Mouse (Mus musculus) granulocyte monocyte progenitor cell, adult 5-6 weeks (primary cell): ENCODE measurements at regions not wholly inside any gene's neighbourhood (a gene's known extent, or its start where the extent isn't known, plus 50 kb on each side); places are given as distances from the start of the nearest gene placed in this dataset.

ENCODE experiments used
- ATAC-seq: replicated peaks from 2 replicates; pipeline ENCODE4 v1.8.0; 2016; ENCODE audit warnings: mild to moderate bottlenecking, moderate TSS enrichment, inconsistent platforms; ENCODE audit not compliant: poor library complexity, severe bottlenecking

DNA sequence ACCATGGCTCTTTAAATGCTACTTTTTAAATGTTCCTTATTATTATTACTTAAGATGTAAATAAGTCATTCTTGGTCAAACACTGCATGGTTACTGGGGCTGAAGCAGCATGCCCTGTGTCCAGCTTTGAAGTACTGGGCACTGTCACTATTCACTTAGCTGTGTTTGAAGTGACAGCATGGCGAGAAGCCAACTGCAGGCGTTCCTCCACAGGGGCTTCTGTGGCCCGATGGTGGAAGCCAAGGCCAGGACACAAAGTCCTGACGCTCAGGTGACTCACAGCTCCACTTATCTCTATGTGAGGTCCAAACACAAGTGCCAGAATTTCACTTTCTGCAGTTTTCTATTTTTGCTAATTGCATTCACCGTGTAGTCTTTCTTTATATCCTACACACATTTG is 65.3 kb downstream of the Cdca7 start:
- ATAC-seq = no peak

DNA sequence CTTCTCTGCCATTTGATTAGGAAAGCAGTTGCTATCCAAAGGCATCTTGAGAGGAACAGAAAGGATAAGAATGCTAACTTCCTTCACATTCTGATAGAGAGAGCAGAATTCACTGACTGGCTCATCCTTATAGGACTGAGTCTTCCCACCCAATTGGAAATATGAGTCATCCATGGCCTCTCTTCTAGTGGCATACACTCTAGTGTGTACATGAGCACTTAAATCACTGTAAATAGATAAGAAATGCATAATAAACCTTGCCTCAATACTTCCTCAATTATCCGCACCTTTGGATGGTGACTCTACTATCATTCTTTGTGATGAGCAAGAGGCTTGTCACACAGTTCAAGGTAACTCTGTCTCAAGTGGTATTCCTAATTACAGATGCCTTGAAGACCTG is 69.5 kb downstream of the Cdca7 start:
- no peak for ATAC-seq

DNA sequence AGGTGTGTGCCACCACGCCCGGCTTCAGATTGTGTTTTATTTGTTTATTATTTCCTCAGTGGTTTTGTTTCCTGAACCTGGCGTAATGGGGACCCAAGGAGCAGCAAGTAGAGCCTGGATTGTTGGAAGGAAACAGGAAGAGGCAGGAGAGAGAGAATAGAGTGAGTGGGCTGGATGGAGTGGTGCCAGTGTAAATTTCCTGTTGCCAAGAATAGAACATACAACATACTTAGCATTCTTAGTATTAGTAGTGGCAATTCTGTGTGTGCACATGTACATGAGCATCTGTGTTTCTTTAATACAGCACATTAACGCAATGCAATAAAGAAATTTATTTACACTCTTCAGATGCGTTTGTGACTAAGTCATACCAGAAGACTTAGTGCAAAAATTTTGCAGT is 70.5 kb downstream of the Cdca7 start:
- no peak for ATAC-seq

DNA sequence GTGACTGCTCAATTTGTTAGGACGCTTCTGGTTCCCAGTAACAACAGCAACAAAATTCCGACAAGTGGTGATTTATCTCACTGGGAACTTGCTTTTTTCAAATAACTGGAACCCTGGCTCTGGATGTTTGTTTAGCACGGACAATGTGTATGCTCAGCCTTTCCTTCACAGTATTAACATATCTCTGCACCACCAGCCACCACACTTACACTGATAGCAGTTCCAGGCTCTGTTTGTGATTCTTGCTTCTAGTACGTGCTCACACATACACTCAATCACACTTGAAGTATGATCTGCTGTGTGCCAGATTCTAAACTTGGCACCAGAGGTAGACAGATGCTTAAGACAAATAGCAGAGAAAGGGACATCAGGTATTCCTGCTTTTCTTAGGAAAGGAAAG is 71.0 kb downstream of the Cdca7 start:
- ATAC-seq = no peak

GRCm38 (mm10) chr2:72551268-72551667 is 75.3 kb downstream of the Cdca7 start:
- peak; percentile 53 for ATAC-seq

GRCm38 (mm10) chr2:72554603-72555002 is 78.6 kb downstream of the Cdca7 start:
- ATAC-seq = peak; percentile 44; the same call in 1 of the 2 replicates

- ATAC-seq = no peak
These were observed 79.2 kb downstream of the Cdca7 start for GRCm38 (mm10) chr2:72555116-72555515.

DNA sequence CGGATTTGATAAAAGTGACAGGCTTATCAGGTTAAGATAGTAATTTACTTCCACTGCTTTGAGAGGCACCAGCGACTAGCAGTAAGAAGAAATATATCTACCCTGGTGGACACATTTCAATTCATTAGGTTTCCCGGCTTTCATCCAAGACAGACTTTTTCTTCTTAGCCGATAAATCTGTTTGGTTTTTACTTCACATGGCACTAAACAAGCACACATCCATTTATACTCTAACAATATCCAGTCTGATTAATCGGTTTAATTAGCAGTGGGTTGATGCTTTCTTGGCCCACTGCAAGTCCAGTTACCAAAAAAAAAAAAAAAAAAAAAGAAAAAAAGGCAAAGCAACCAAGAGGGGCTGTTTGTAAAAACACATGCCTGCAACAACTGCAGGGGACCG is 79.6 kb downstream of the Cdca7 start:
- no peak for ATAC-seq

DNA sequence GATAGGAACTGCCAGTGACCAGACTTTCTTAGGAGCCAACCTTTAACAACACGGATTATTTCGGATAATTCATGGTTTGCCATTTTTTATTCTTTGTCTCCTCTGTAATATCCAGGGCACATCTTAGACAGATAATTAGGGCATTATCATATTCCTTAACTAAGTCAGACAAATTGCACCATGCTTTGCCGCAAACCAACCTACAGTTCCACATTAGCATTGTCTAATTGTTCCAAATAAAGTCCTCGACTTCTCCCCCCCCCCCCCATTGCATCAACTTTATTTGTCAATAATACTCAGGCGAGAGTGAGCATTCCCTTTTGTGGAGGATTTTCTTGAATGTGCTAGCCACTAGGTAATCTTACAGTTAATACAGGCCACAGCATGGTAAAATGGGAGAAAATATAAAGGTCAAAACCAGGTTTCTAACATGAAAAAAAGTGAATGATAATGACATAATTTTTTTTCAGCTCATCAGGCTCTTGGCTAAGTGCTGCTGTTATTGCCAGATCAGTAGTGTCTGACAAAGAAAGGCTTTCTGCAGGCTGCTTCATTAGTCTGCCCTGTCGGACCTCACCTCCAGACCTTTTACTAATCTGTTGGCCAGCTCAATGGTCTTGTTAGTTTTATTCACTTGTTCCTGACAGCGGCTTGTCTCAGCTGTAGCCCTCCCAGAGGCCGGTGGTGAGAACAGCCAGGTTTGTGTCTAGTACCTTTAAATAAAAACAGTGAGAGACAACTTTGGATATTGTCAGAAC is 80.3 kb downstream of the Cdca7 start:
- ATAC-seq = no peak

- no peak for ATAC-seq
These were observed 81.2 kb downstream of the Cdca7 start for GRCm38 (mm10) chr2:72557161-72557560.

DNA sequence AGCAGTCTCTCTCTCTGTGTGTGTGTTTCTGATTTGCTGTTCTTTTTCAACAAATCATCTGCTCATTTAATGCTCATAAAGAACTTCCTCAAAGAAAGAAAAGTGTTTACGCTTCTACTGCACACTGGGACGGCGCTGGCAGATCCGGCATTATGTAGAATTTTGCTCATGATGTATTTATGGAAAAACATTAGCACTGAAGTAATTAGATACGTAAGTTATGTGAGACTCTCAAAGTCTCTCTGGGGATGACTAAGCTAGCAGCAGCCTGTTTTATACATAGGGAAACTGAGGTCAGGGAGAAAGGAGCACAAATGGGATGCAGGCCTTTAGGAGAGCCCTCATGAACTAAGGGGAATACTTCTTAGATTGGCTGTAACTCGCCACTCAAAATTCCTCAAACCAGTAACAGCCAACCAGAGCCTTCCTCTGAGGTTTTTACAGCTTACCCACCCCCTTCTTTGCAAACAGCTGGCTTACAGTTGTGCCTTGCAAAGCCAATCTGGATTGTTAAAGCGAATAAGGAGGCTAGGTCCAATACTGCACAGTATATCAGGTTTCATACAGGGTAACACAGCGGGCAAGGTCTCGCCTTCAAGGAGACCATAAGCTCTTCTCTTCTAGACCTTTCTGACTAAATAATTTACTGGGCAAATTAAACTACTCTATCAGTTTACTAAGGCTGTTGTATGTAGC is 81.8 kb downstream of the Cdca7 start:
- no peak for ATAC-seq

DNA sequence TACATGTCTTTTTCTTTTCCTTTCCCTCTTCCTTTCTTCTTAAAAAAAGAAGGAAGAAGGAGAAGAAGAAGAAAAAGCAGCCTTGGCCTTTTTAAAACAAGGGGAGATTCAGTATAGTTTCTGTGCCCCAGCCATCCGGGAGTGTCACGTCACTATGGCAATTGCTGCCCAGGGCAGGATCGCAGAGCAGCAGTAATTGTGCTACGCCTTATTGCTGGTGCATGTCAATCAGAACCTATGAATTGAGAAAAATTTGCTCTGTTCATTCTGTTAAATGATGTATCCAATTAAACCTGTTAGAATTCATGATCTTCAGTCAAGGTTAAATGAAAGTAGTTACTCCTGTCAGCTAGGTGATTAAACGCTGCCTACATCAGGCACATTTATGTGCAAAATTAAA is 85.4 kb downstream of the Cdca7 start:
- ATAC-seq = no peak

DNA sequence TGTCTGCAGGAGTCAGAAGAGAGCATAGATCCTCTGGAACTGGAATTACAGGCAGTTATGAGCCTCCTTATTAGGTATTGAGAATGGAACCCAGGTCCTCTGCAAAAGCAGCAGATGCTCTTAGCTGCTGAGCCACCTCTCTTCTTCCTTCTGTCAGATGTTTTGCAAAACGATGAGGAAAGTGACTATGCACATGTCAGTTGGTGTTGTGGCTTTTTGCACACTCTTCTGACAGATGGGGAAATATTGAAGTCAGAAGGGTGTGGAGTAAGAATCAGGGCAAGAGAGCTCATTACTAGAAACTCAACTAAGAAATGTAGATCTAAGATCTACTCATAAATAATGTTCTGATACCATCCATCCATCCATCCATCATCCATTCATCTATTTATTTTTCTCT is 102.4 kb downstream of the Cdca7 start:
- ATAC-seq = peak; percentile 53

GRCm38 (mm10) chr2:72581136-72581535 is 105.2 kb downstream of the Cdca7 start:
- no peak for ATAC-seq

DNA sequence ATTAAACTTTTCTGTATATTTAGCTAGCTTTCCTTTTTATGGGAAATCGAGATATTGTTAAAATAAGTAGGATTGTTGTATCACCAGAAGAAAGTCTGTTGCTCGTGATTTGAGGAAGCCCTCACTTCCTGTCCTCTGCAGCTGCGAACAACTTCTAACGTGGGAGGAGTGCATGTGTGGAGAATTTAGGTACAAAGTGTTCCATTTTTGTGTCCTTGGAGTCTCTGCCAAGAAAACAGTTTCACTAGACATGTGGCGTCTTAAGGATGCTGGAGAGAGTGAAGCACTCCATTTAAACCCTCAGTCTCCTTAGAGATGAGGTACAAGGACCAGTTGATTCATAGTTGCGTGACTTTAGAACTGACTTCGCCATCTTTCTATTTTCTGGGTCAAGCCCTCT is 112.9 kb downstream of the Cdca7 start:
- no peak for ATAC-seq

DNA sequence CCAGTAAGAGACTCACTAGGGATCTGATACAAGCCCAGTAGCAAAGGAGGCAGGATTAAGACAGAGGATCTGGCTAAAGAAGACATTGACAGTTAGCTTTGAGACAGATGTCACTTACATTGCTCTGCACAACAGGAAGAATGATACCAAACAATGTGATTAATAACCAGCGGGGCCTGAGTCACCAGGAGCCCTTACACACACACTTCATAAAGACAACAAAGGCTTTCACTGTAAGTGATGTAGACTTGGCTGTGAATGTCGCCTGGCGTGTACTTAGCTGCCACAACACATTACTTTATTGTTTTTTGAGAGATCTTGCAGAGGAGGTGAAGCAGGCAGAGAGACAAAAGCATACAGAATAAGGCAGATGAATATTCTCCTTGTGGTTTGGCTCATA is 116.1 kb downstream of the Cdca7 start:
- no peak for ATAC-seq

GRCm38 (mm10) chr2:72596994-72597925 is 121.3 kb downstream of the Cdca7 start:
- peak; percentile 48; the same call in 1 of the 2 replicates for ATAC-seq

DNA sequence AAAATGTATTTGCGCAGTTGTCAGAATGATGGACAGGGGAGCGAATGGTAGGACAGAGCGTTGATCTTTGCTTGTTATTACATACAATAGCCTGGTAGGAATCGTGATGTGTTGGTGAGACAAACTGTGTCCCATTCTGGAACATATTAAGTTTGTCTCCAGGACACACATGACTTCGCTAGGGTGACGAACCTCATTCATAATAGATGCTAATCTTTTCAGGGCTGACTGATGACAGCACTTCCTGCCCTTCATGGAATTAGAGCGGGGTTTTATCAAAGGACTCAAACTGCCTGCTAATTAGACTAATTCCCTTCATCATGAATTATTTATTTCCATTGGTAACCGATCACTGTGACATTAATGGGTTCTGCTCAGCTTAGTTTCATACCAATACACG is 122.0 kb downstream of the Cdca7 start:
- ATAC-seq = no peak

- ATAC-seq = no peak
These were observed 124.8 kb downstream of the Cdca7 start for GRCm38 (mm10) chr2:72600723-72601122.

- ATAC-seq = no peak
These were observed 126.2 kb downstream of the Cdca7 start for GRCm38 (mm10) chr2:72602152-72602551.

- no peak for ATAC-seq
These were observed 136.3 kb downstream of the Cdca7 start for GRCm38 (mm10) chr2:72612221-72612620.
